Mouse (Mus musculus): Measurements from ENCODE around the gene Pirb. TPM values are rescaled to one million over a fixed set of nuclear protein-coding genes. Genes with fewer than 3 reads are reported as not detected.

Pirb gene
- total and polyA plus RNA-seq, 2 experiments: 2.4 to 5.1 TPM

DNA sequence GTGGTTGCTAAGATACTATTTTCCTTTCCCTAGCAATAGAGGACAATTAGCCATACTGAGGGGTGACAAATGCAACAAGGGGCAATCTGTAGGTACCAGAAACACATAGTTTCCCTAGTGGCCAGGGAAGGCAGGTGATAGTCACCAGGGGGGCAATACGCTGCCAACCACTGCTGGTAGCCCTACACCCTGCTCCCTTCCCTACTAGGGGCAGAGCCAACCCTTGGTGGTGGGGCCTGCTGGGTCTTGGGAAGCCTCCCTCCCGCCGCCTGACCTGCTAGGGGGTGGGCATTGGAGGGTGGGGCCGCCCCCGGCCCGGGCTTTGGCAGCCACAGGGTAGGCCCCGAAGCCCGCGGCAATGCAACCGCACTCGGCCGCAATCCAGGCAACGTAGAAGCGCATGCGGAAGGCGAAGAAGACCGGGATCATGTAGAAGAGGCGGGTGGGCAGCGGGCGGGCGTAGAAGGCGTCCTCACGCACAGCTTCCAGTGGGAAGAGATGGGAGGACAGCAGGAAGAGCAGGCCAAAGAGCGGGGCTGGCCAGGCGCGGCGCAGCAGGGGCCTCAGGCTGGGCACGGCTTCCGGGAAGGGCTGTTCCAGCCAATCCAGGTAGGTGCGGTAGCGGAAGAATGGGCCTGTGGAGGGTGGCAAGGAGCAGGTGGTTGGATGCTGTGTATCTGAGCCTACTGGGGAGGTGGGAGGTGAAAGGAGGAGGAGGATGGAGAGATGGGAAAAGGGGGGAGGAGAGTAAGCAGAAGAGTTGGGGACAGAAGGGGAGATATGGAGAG lies 34.6 kb downstream of the Pirb start:
- 93% methylated on average over 31 of the region's 31 CpGs for WGBS
- TF ChIP-seq CTCF (IDR thresholded peaks at IDR 0.05; ENCODE audit: low read depth, low read length) (no peak), POLR2A (IDR thresholded peaks at IDR 0.05; ENCODE audit: extremely low read depth, insufficient read depth, low read length) (no peak)

DNA sequence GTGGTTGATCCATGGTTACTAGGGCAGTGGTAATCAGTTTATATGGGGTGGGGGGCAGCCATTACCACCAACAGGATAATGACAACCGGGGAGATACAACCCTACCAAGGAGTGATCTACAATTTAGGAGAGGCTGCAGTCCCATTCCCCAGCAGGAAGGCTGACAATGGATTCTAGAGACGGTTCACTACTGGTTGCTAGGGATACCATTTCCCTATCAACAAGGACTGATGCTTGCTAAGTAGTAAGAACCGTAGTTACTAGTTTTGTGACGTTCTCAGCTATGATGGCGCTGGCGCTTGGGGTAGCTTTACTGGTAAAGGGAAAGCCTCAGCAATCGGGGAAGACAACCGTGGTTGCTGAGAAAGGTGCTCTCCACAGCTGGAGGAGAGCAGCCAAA lies 35.5 kb downstream of the Pirb start:
- H3K9ac ChIP-seq (ENCODE audit: low read depth, low read length): no peak overlapping the region
- peaks cover 17% of the 10 kb centered on the region for H3K36me3 ChIP-seq (ENCODE audit: control insufficient read depth, insufficient read depth, low read length)
- no peak for TF ChIP-seq POLR2A (IDR thresholded peaks at IDR 0.05; ENCODE audit: extremely low read depth, insufficient read depth, low read length)
- no peak for TF ChIP-seq CTCF (IDR thresholded peaks at IDR 0.05; ENCODE audit: low read depth, low read length)
- H3K27me3 ChIP-seq (ENCODE audit: control insufficient read depth, insufficient read depth, low read length): no peaks in the 10 kb centered on the region
- DNase-seq (ENCODE audit: extremely low read depth, low read depth, low spot score): no peak
- no peaks in the 10 kb centered on the region for H3K4me1 ChIP-seq (ENCODE audit: control insufficient read depth, insufficient read depth, low read length)
- 96% methylated on average over 8 of the region's 8 CpGs for WGBS
- H3K79me2 ChIP-seq (ENCODE audit: control insufficient read depth, insufficient read depth, low read length): no peaks in the 10 kb centered on the region
- no peak overlapping the region for H3K4me3 ChIP-seq (ENCODE audit: insufficient read depth, low read depth, low read length)
- H3K27ac ChIP-seq (replicated peaks; ENCODE audit: insufficient read depth, low read depth, low read length): no peak overlapping the region

More for the DNA sequence above, 34.6 kb downstream of the Pirb start:
- H3K9ac ChIP-seq (ENCODE audit: low read depth, low read length): no peak overlapping the region
- H3K27ac ChIP-seq (replicated peaks; ENCODE audit: insufficient read depth, low read depth, low read length): no peak overlapping the region
- no peak for DNase-seq (ENCODE audit: extremely low read depth, low read depth, low spot score)
- H3K4me3 ChIP-seq (ENCODE audit: insufficient read depth, low read depth, low read length): no peak overlapping the region
- peaks cover 17% of the 10 kb centered on the region for H3K36me3 ChIP-seq (ENCODE audit: control insufficient read depth, insufficient read depth, low read length)
- H3K79me2 ChIP-seq (ENCODE audit: control insufficient read depth, insufficient read depth, low read length): no peaks in the 10 kb centered on the region
- H3K4me1 ChIP-seq (ENCODE audit: control insufficient read depth, insufficient read depth, low read length): no peaks in the 10 kb centered on the region
- no peaks in the 10 kb centered on the region for H3K27me3 ChIP-seq (ENCODE audit: control insufficient read depth, insufficient read depth, low read length)

DNA sequence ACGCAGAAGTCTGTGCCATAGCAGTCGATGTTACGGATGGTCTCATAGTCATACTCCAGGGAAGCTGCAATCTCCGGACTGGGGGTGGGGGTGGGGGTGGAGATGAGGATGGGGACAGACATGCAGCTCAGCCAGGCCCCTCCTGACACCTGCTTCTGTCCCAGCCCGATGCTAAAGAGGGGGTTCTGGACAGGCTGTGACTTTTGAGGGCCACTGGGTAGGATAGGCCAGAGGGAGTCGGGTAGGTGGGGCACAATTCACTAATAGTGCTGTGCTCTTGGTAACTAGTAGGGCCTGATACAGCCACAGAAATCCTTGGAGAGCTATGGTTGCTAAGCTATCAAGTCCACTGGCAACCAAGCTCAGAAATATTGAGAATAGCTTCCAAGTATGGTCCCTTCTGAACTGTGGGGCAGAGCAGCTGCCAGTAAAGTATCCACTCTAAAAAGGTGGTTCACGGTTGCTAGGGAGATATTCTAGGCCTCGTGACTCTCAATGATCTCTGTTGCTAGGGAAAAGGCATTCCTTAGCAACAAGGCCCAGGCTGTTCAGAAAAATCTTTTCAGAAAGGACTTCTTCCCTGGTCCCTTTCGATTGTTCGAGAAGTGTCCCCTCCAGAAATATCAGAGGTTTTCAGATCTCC lies 36.2 kb downstream of the Pirb start:
- Histone ChIP-seq H3K79me2 (ENCODE audit: control insufficient read depth, insufficient read depth, low read length) (no peaks in the 10 kb centered on the region), H3K9ac (ENCODE audit: low read depth, low read length) (no peak overlapping the region), H3K4me3 (ENCODE audit: insufficient read depth, low read depth, low read length) (no peak overlapping the region), H3K27ac (replicated peaks; ENCODE audit: insufficient read depth, low read depth, low read length) (no peak overlapping the region), H3K36me3 (ENCODE audit: control insufficient read depth, insufficient read depth, low read length) (peaks cover 17% of the 10 kb centered on the region), H3K4me1 (ENCODE audit: control insufficient read depth, insufficient read depth, low read length) (no peaks in the 10 kb centered on the region), H3K27me3 (ENCODE audit: control insufficient read depth, insufficient read depth, low read length) (no peaks in the 10 kb centered on the region)
- WGBS: 95% methylated on average over 10 of the region's 10 CpGs
- no peak for DNase-seq (ENCODE audit: extremely low read depth, low read depth, low spot score)
- TF ChIP-seq CTCF (IDR thresholded peaks at IDR 0.05; ENCODE audit: low read depth, low read length) (no peak), POLR2A (IDR thresholded peaks at IDR 0.05; ENCODE audit: extremely low read depth, insufficient read depth, low read length) (no peak)

DNA sequence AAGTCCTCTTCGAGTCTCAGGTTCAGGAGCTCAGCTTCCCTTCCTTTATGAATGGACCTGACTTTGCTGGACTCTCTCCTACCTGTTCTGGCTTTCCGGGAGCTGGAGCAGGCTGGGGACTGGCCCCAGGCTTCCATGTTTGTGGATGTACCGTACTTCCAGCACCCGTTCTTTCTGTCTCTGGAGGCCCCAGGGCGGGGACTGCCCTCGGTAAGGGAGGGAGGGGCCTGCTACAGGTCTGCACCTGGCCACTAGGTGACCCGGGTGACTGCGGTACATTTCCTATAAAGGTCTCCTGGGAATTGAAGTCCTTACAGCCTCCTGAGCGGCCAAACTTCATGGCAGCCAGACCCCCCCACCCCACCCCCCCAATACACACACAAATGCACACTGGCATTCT lies 42.8 kb downstream of the Pirb start, which contains the start of gene Tmc4:
TSS of gene Tmc4 (minus strand) at position 212 of the 400 bp plus-strand sequence.
- 62% methylated on average over 9 of the region's 9 CpGs for WGBS
- no peak within 1 kb of the TSS for H3K27ac ChIP-seq (replicated peaks; ENCODE audit: insufficient read depth, low read depth, low read length)
- TF ChIP-seq CTCF (IDR thresholded peaks at IDR 0.05; ENCODE audit: low read depth, low read length): no peak
- no peak for TF ChIP-seq POLR2A (IDR thresholded peaks at IDR 0.05; ENCODE audit: extremely low read depth, insufficient read depth, low read length)

DNA sequence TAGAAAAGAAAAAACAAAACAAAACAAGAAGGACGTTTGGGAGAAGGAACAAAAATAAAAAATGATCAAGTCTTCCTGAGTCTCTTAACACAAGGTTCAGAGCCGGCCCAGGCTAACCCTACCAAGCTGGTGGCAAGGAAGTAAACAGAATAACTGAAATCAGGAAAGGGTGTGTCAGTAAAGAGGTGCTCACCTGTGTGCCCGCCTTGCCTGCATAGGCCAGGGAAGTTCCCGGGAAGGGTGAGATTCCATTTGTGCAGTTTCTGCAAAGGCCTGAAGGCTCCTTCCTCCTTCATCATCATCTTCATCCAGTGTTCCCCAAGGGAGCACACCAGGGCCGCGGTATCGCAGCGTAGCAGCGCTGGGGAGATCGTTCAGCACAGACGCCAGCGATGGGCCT lies 43.8 kb downstream of the Pirb start:
- TF ChIP-seq POLR2A (IDR thresholded peaks at IDR 0.05; ENCODE audit: extremely low read depth, insufficient read depth, low read length) (no peak), CTCF (IDR thresholded peaks at IDR 0.05; ENCODE audit: low read depth, low read length) (no peak)
- no peaks in the 10 kb centered on the region for H3K36me3 ChIP-seq (ENCODE audit: control insufficient read depth, insufficient read depth, low read length)
- H3K27me3 ChIP-seq (ENCODE audit: control insufficient read depth, insufficient read depth, low read length): no peaks in the 10 kb centered on the region
- H3K4me1 ChIP-seq (ENCODE audit: control insufficient read depth, insufficient read depth, low read length): no peaks in the 10 kb centered on the region
- 91% methylated on average over 12 of the region's 12 CpGs for WGBS
- H3K4me3 ChIP-seq (ENCODE audit: insufficient read depth, low read depth, low read length): no peak overlapping the region
- no peak for DNase-seq (ENCODE audit: extremely low read depth, low read depth, low spot score)
- H3K9ac ChIP-seq (ENCODE audit: low read depth, low read length): no peak overlapping the region
- H3K79me2 ChIP-seq (ENCODE audit: control insufficient read depth, insufficient read depth, low read length): no peaks in the 10 kb centered on the region
- H3K27ac ChIP-seq (replicated peaks; ENCODE audit: insufficient read depth, low read depth, low read length): no peak overlapping the region

More for the DNA sequence above, 42.8 kb downstream of the Pirb start, which contains the start of gene Tmc4:
- DNase-seq (ENCODE audit: extremely low read depth, low read depth, low spot score): no peak
- peaks cover 3% of the 10 kb centered on the region for H3K36me3 ChIP-seq (ENCODE audit: control insufficient read depth, insufficient read depth, low read length)
- H3K4me1 ChIP-seq (ENCODE audit: control insufficient read depth, insufficient read depth, low read length): no peaks in the 10 kb centered on the region
- H3K79me2 ChIP-seq (ENCODE audit: control insufficient read depth, insufficient read depth, low read length): no peaks in the 10 kb centered on the region
- H3K9ac ChIP-seq (ENCODE audit: low read depth, low read length): no peak within 1 kb of the TSS
- H3K4me3 ChIP-seq (ENCODE audit: insufficient read depth, low read depth, low read length): no peak within 1 kb of the TSS
- no peaks in the 10 kb centered on the region for H3K27me3 ChIP-seq (ENCODE audit: control insufficient read depth, insufficient read depth, low read length)

DNA sequence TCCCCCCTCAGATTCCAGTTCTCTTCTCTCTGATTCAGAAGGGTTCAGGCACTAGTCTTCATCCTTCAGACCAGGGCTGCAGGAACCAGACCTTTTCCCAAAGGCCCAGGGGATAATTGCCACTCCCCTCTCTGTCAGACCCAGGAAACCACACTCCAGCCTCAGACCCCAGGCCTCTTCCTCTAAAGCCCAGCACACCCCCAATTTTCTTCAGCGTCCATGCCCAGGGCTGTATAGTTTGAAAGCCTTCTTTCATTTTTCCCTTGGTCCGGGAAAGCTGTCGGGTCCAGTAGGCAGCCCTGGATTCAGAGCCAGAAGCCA lies 45.0 kb downstream of the Pirb start:
- H3K27me3 ChIP-seq (ENCODE audit: control insufficient read depth, insufficient read depth, low read length): no peaks in the 10 kb centered on the region
- no peaks in the 10 kb centered on the region for H3K4me1 ChIP-seq (ENCODE audit: control insufficient read depth, insufficient read depth, low read length)
- H3K9ac ChIP-seq (ENCODE audit: low read depth, low read length): no peak overlapping the region
- no peak for DNase-seq (ENCODE audit: extremely low read depth, low read depth, low spot score)
- no peak overlapping the region for H3K4me3 ChIP-seq (ENCODE audit: insufficient read depth, low read depth, low read length)
- H3K79me2 ChIP-seq (ENCODE audit: control insufficient read depth, insufficient read depth, low read length): no peaks in the 10 kb centered on the region
- H3K27ac ChIP-seq (replicated peaks; ENCODE audit: insufficient read depth, low read depth, low read length): no peak overlapping the region
- no peaks in the 10 kb centered on the region for H3K36me3 ChIP-seq (ENCODE audit: control insufficient read depth, insufficient read depth, low read length)
- TF ChIP-seq POLR2A (IDR thresholded peaks at IDR 0.05; ENCODE audit: extremely low read depth, insufficient read depth, low read length) (no peak), CTCF (IDR thresholded peaks at IDR 0.05; ENCODE audit: low read depth, low read length) (no peak)
- 97% methylated on average over 3 of the region's 3 CpGs for WGBS
